30 mouse cellular contexts compared by ENCODE assay signal in genomic region chr16:22729096-22729495, GRCm38 (mm10).
"Had no signal": no experiment of that assay in that cellular context is flagged by ENCODE, and none has a peak within 500 bp of the region (broad histone marks: within the 10 kb centered on the region; RNA-seq: fewer than 3 reads in every experiment).

No protein-coding gene starts in this region.

- H3K9ac ChIP-seq: heart, embryonic 12.5 days; heart, embryonic 13.5 days; heart, embryonic 15.5 days; hindbrain, embryonic 12.5 days; hindbrain, embryonic 13.5 days; hindbrain, embryonic 14.5 days; hindbrain, embryonic 15.5 days; intestine, embryonic 15.5 days; kidney, embryonic 15.5 days had no signal

- H3K36me3 ChIP-seq: heart, embryonic 12.5 days; heart, embryonic 13.5 days; heart, embryonic 15.5 days; hindbrain, embryonic 10.5 days; hindbrain, embryonic 12.5 days; hindbrain, embryonic 13.5 days; hindbrain, embryonic 15.5 days; intestine, embryonic 15.5 days; kidney, embryonic 15.5 days had no signal

- H3K4me3 ChIP-seq: heart, embryonic 12.5 days; heart, embryonic 13.5 days; heart, embryonic 15.5 days; hindbrain, embryonic 10.5 days; hindbrain, embryonic 12.5 days; hindbrain, embryonic 13.5 days; hindbrain, embryonic 15.5 days; intestine, embryonic 15.5 days; kidney, embryonic 15.5 days; layer of hippocampus, adult 2 months; left cerebral cortex, adult 2 months had no signal

- H3K4me2 ChIP-seq: heart, embryonic 11.5 days; heart, embryonic 12.5 days; heart, embryonic 13.5 days; heart, embryonic 15.5 days; hindbrain, embryonic 12.5 days; hindbrain, embryonic 13.5 days; hindbrain, embryonic 14.5 days; hindbrain, embryonic 15.5 days; intestine, embryonic 15.5 days; kidney, embryonic 15.5 days had no signal

- H3K27ac ChIP-seq: heart, embryonic 13.5 days; heart, embryonic 15.5 days; hindbrain, embryonic 10.5 days; hindbrain, embryonic 12.5 days; hindbrain, embryonic 13.5 days; hindbrain, embryonic 14.5 days; hindbrain, embryonic 15.5 days; hindbrain, postnatal 0 days; intestine, embryonic 15.5 days; kidney, embryonic 15.5 days; kidney, postnatal 0 days; layer of hippocampus, adult 2 months; left cerebral cortex, adult 2 months had no signal

- H3K4me1 ChIP-seq: intestine, embryonic 15.5 days; kidney, embryonic 15.5 days had no signal

- DNase-seq: heart, postnatal 10 days; heart, postnatal 14 days; heart, postnatal 36 days; heart, postnatal 4 days; kidney, adult 11 months; kidney, adult 18-20 months; kidney, adult 2 months; kidney, adult 8-10 months; kidney, adult 9 months; kidney, postnatal 10 days; kidney, postnatal 14 days; kidney, postnatal 25 days; kidney, postnatal 36 days; kidney, postnatal 4 days; layer of hippocampus, adult 9-11 months had no signal

- H3K9me3 ChIP-seq: heart, embryonic 12.5 days; heart, embryonic 13.5 days; heart, embryonic 15.5 days; hindbrain, embryonic 10.5 days; hindbrain, embryonic 12.5 days; hindbrain, embryonic 13.5 days; hindbrain, embryonic 15.5 days; intestine, embryonic 15.5 days; kidney, embryonic 15.5 days had no signal

- H3K27me3 ChIP-seq: heart, embryonic 12.5 days; heart, embryonic 13.5 days; heart, embryonic 15.5 days; hindbrain, embryonic 12.5 days; hindbrain, embryonic 13.5 days; hindbrain, embryonic 15.5 days; intestine, embryonic 15.5 days; kidney, embryonic 15.5 days had no signal
